In genomic region chr7:45211070-45211469, GRCm38 (mm10) we compare ENCODE assay signal across 15 mouse cellular contexts. TPM values are rescaled to one million over a fixed set of nuclear protein-coding genes. Genes with fewer than 3 reads are reported as not detected.
DNase-seq lines count a peak whose midpoint lies in the region; ATAC-seq and TF ChIP-seq lines count a peak whose summit lies in the region.
"Had no signal": no experiment of that assay in that cellular context is flagged by ENCODE, and none has a peak within 500 bp of the region (broad histone marks: within the 10 kb centered on the region; RNA-seq: fewer than 3 reads in every experiment).

No protein-coding gene starts in this region.

- H3K4me1 ChIP-seq in heart, embryonic 15.5 days (replicated peaks), result peaks cover 13% of the 10 kb centered on the region
- H3K4me1 ChIP-seq in testis, adult 2 months (ENCODE audit: control insufficient read depth, insufficient read depth, low read length), result peaks cover 5% of the 10 kb centered on the region
- H3K4me1 ChIP-seq in liver, embryonic 12.5 days, result peaks cover 29% of the 10 kb centered on the region
- H3K4me1 ChIP-seq in midbrain, embryonic 14.5 days (ENCODE audit: control insufficient read depth, insufficient read depth, low read length), result no peaks in the 10 kb centered on the region

- peaks cover 26% of the 10 kb centered on the region for H3K27me3 ChIP-seq in heart, embryonic 15.5 days
- H3K27me3 ChIP-seq in testis, adult 2 months (ENCODE audit: control insufficient read depth, insufficient read depth, low read length), result no peaks in the 10 kb centered on the region
- peaks cover 57% of the 10 kb centered on the region for H3K27me3 ChIP-seq in liver, embryonic 12.5 days (replicated peaks)
- H3K27me3 ChIP-seq in midbrain, embryonic 14.5 days (ENCODE audit: control insufficient read depth, insufficient read depth, low read length), result peaks cover 16% of the 10 kb centered on the region

- no peak for TF ChIP-seq CTCF in testis, adult 2 months (IDR thresholded peaks at IDR 0.05; ENCODE audit: control insufficient read depth, insufficient read depth, insufficient replicate concordance, low read depth, low read length)

- H3K4me2 ChIP-seq in heart, embryonic 15.5 days, result peak overlapping the region; percentile 52
- peak overlapping the region; percentile 71 for H3K4me2 ChIP-seq in liver, embryonic 12.5 days
- H3K4me2 ChIP-seq in midbrain, embryonic 14.5 days (ENCODE audit: low read length), result no peak overlapping the region

- H3K9ac ChIP-seq in heart, embryonic 15.5 days, result no peak overlapping the region
- H3K9ac ChIP-seq in liver, embryonic 12.5 days, result no peak overlapping the region
- H3K9ac ChIP-seq in midbrain, embryonic 14.5 days (replicated peaks; ENCODE audit: low read length), result no peak overlapping the region
- H3K9ac ChIP-seq: forebrain, postnatal 0 days had no signal

- H3K27ac ChIP-seq in heart, embryonic 15.5 days, result no peak overlapping the region
- peak overlapping the region; percentile 97 for H3K27ac ChIP-seq in testis, adult 2 months (ENCODE audit: control insufficient read depth, insufficient read depth, low read depth, low read length)
- no peak overlapping the region for H3K27ac ChIP-seq in liver, embryonic 12.5 days
- no peak overlapping the region for H3K27ac ChIP-seq in midbrain, embryonic 14.5 days (replicated peaks; ENCODE audit: low read depth, low read length)
- H3K27ac ChIP-seq: midbrain, embryonic 10.5 days had no signal

- TF ChIP-seq POLR2A in testis, adult 2 months (IDR thresholded peaks at IDR 0.05; ENCODE audit: control insufficient read depth, low read depth, low read length), result no peak

- ATAC-seq in heart, embryonic 15.5 days (replicated peaks; ENCODE audit: insufficient number of reproducible peaks, insufficient read depth, low FRiP score, low read depth), result no peak
- no peak for ATAC-seq in liver, embryonic 12.5 days
- no peak for ATAC-seq in midbrain, embryonic 14.5 days (ENCODE audit: low FRiP score, low TSS enrichment)
- ATAC-seq: forebrain, postnatal 0 days; intestine, embryonic 16.5 days had no signal

- 0 out of 2 replicates have a peak overlapping the region, but pooled peaks have one; percentile 16 for H3K4me3 ChIP-seq in heart, embryonic 15.5 days
- peak overlapping the region; percentile 93 for H3K4me3 ChIP-seq in testis, adult 2 months (ENCODE audit: control insufficient read depth, low read depth, low read length)
- H3K4me3 ChIP-seq in liver, embryonic 12.5 days, result peak overlapping the region; percentile 23
- H3K4me3 ChIP-seq in midbrain, embryonic 14.5 days (replicated peaks; ENCODE audit: low read depth, low read length), result no peak overlapping the region

- no peaks in the 10 kb centered on the region for H3K9me3 ChIP-seq in heart, embryonic 15.5 days (replicated peaks)
- H3K9me3 ChIP-seq in liver, embryonic 12.5 days (replicated peaks), result no peaks in the 10 kb centered on the region; the same call in 1 of the 2 replicates
- H3K9me3 ChIP-seq in midbrain, embryonic 14.5 days (ENCODE audit: control insufficient read depth, low read length), result no peaks in the 10 kb centered on the region
- H3K9me3 ChIP-seq: midbrain, embryonic 10.5 days had no signal

- 41% methylated on average over 10 of the region's 10 CpGs for WGBS in heart, embryonic 15.5 days
- 10% methylated on average over 10 of the region's 10 CpGs for WGBS in liver, embryonic 12.5 days (ENCODE audit: insufficient replicate concordance)
- 82% methylated on average over 10 of the region's 10 CpGs for WGBS in midbrain, embryonic 14.5 days

- no peaks in the 10 kb centered on the region for H3K36me3 ChIP-seq in heart, embryonic 15.5 days
- H3K36me3 ChIP-seq in testis, adult 2 months (ENCODE audit: control insufficient read depth, insufficient read depth, low read length), result peaks cover 7% of the 10 kb centered on the region
- H3K36me3 ChIP-seq in liver, embryonic 12.5 days, result no peaks in the 10 kb centered on the region
- no peaks in the 10 kb centered on the region for H3K36me3 ChIP-seq in midbrain, embryonic 14.5 days (ENCODE audit: control insufficient read depth, insufficient read depth, low read length)
- H3K36me3 ChIP-seq: midbrain, embryonic 10.5 days had no signal

- intact Hi-C loops in heart, postnatal 10 days (cut with DNase I), result no loop called here

- DNase-seq in heart, postnatal 10 days, result no peak
- no peak for DNase-seq in testis, postnatal 14 days (ENCODE audit: low spot score)
- no peak for DNase-seq in midbrain, embryonic 14.5 days
- DNase-seq in left cerebral cortex, adult 8-10 months (ENCODE audit: low spot score in 2 of 2), result no peak
- DNase-seq: cerebellum, adult 2 months; forebrain, postnatal 0 days; right cerebral cortex, adult 18-20 months had no signal

RNA-seq across cellular contexts. Expression of gene Dkkl1, which starts 0.9 kb away (rescaled TPM):
- 0.90 and 1.2 TPM in 2 replicates for polyA plus RNA-seq in heart, embryonic 15.5 days (2015; fragmentation: Nextera tagmentation; extraction: Ambion mirVana)
- not detected for total RNA-seq in heart, postnatal 10 days (2021)
- polyA plus RNA-seq in testis, adult 2 months (2012; rRNA removed), result 1,273 and 1,348 TPM in 2 replicates
- polyA plus RNA-seq in liver, embryonic 12.5 days (2016; fragmentation: Nextera tagmentation; extraction: Ambion mirVana), result 1.9 and 3.0 TPM in 2 replicates
- polyA plus RNA-seq in midbrain, embryonic 14.5 days (2014; fragmentation: Nextera tagmentation; extraction: Ambion mirVana), result 2.4 and 2.7 TPM in 2 replicates
- 10 to 100 TPM; 23.1 to 31.5 (median 26.8) TPM for total RNA-seq in left cerebral cortex, adult 8-10 months (2022)

RNA-seq across cellular contexts. Expression of gene Tead2, which starts 4.5 kb away (rescaled TPM):
- polyA plus RNA-seq in heart, embryonic 15.5 days (2015; fragmentation: Nextera tagmentation; extraction: Ambion mirVana), result 89.0 and 106 TPM in 2 replicates
- 10 to 100 TPM; 27.5 to 32.3 TPM for total RNA-seq in heart, postnatal 10 days (2021)
- polyA plus RNA-seq in testis, adult 2 months (2012; rRNA removed), result 43.1 and 60.2 TPM in 2 replicates
- polyA plus RNA-seq in liver, embryonic 12.5 days (2016; fragmentation: Nextera tagmentation; extraction: Ambion mirVana), result 23.6 and 28.2 TPM in 2 replicates
- polyA plus RNA-seq in midbrain, embryonic 14.5 days (2014; fragmentation: Nextera tagmentation; extraction: Ambion mirVana), result 38.4 and 59.7 TPM in 2 replicates
- 1 to 10 TPM; 2.0 to 5.1 (median 3.0) TPM for total RNA-seq in left cerebral cortex, adult 8-10 months (2022)
- total RNA-seq: granulocyte monocyte progenitor cell, adult 5-6 weeks had no signal

RNA-seq across cellular contexts. Expression of gene Ccdc155, which starts 6.4 kb away (rescaled TPM):
- polyA plus RNA-seq in heart, embryonic 15.5 days (2015; fragmentation: Nextera tagmentation; extraction: Ambion mirVana), result 0.53 and 0.80 TPM in 2 replicates
- total RNA-seq in heart, postnatal 10 days (2021), result not detected
- polyA plus RNA-seq in testis, adult 2 months (2012; rRNA removed), result 78.3 and 81.9 TPM in 2 replicates
- 0.07 and 0.13 TPM in 2 replicates for polyA plus RNA-seq in liver, embryonic 12.5 days (2016; fragmentation: Nextera tagmentation; extraction: Ambion mirVana)
- 0.33 and 0.34 TPM in 2 replicates for polyA plus RNA-seq in midbrain, embryonic 14.5 days (2014; fragmentation: Nextera tagmentation; extraction: Ambion mirVana)
- 1 to 10 TPM; 4.3 to 6.4 (median 5.4) TPM for total RNA-seq in left cerebral cortex, adult 8-10 months (2022)

RNA-seq across cellular contexts. Expression of gene Cd37, which starts 27.8 kb away (rescaled TPM):
- polyA plus RNA-seq in heart, embryonic 15.5 days (2015; fragmentation: Nextera tagmentation; extraction: Ambion mirVana), result 2.4 and 8.3 TPM in 2 replicates
- total RNA-seq in heart, postnatal 10 days (2021), result 1 to 10 TPM; 3.0 to 4.0 TPM
- 78.0 and 87.4 TPM in 2 replicates for polyA plus RNA-seq in testis, adult 2 months (2012; rRNA removed)
- polyA plus RNA-seq in liver, embryonic 12.5 days (2016; fragmentation: Nextera tagmentation; extraction: Ambion mirVana), result 14.0 and 14.6 TPM in 2 replicates
- 0.76 and 1.0 TPM in 2 replicates for polyA plus RNA-seq in midbrain, embryonic 14.5 days (2014; fragmentation: Nextera tagmentation; extraction: Ambion mirVana)
- 10 to 100 TPM in 2 of 4 experiments, 1 to 10 TPM in 2; 5.0 to 18.9 (median 11.9) TPM for total RNA-seq in left cerebral cortex, adult 8-10 months (2022)

RNA-seq across cellular contexts. Expression of gene Slc6a16, which starts 29.8 kb away (rescaled TPM):
- 0.11 and 0.18 TPM in 2 replicates for polyA plus RNA-seq in heart, embryonic 15.5 days (2015; fragmentation: Nextera tagmentation; extraction: Ambion mirVana)
- total RNA-seq in heart, postnatal 10 days (2021), result not detected
- 76.9 and 81.4 TPM in 2 replicates for polyA plus RNA-seq in testis, adult 2 months (2012; rRNA removed)
- polyA plus RNA-seq in liver, embryonic 12.5 days (2016; fragmentation: Nextera tagmentation; extraction: Ambion mirVana), result not detected in 2 replicates
- 0.16 and 0.54 TPM in 2 replicates for polyA plus RNA-seq in midbrain, embryonic 14.5 days (2014; fragmentation: Nextera tagmentation; extraction: Ambion mirVana)
- 1 to 10 TPM; 1.6 to 2.6 (median 2.1) TPM for total RNA-seq in left cerebral cortex, adult 8-10 months (2022)
- total RNA-seq: granulocyte monocyte progenitor cell, adult 5-6 weeks had no signal
- polyA plus RNA-seq: embryonic facial prominence, embryonic 11.5 days; intestine, embryonic 16.5 days; lung, embryonic 16.5 days had no signal

Comparison
In these comparisons a context has a peak if more than half of its experiments do, and no peak if none do; other contexts are left out.
1. RNA of gene Dkkl1, which starts 0.9 kb away (polyA plus RNA-seq): 1,273 to 1,348 TPM in testis, adult 2 months; 2.4 to 2.7 TPM in midbrain, embryonic 14.5 days, 1.9 to 3.0 TPM in liver, embryonic 12.5 days and 0.90 to 1.2 TPM in heart, embryonic 15.5 days; every median in the first group is over 100 times any median in the second.
2. RNA of gene Ccdc155, which starts 6.4 kb away (polyA plus RNA-seq): 78.3 to 81.9 TPM in testis, adult 2 months; 0.53 to 0.80 TPM in heart, embryonic 15.5 days, 0.33 to 0.34 TPM in midbrain, embryonic 14.5 days and 0.07 to 0.13 TPM in liver, embryonic 12.5 days; every median in the first group is over 10 times any median in the second.